Mouse (Mus musculus) neural tube, embryonic 15.5 days (tissue): ENCODE results near the gene Copa. TPM values are rescaled to one million over a fixed set of nuclear protein-coding genes. Genes with fewer than 3 reads are reported as not detected.

Source experiments
- ATAC-seq: fragments of 200-750 bp; cut with Nextera tagmentation; 2 replicates; pipeline ENCODE4 v1.8.0; 2017; ENCODE audit warnings: mild to moderate bottlenecking, moderate TSS enrichment, moderate library complexity; ENCODE audit not compliant: low FRiP score
- H3K27ac ChIP-seq: fragments of 300-500 bp; sonication (generic); replicated peaks from 2 replicates; pipeline ENCODE4 v1.5.1; 2015; ENCODE audit warnings: mild to moderate bottlenecking, inconsistent platforms
- H3K27me3 ChIP-seq: fragments of 300-500 bp; sonication (generic); replicated peaks from 2 replicates; pipeline ENCODE4 v1.6.1; 2015; ENCODE audit warnings: inconsistent platforms
- H3K36me3 ChIP-seq: fragments of 300-500 bp; sonication (generic); 2 replicates; pipeline ENCODE4 v1.6.1; 2015; ENCODE audit warnings: inconsistent platforms
- H3K4me1 ChIP-seq: fragments of 300-500 bp; sonication (generic); 2 replicates; pipeline ENCODE4 v1.6.1; 2015; ENCODE audit warnings: inconsistent platforms
- H3K4me2 ChIP-seq: fragments of 300-500 bp; sonication (generic); 2 replicates; pipeline ENCODE4 v1.6.1; 2015; ENCODE audit warnings: inconsistent platforms, mild to moderate bottlenecking, moderate library complexity
- H3K4me3 ChIP-seq: fragments of 300-500 bp; sonication (generic); replicated peaks from 2 replicates; pipeline ENCODE4 v1.5.1; 2015; ENCODE audit warnings: mild to moderate bottlenecking, inconsistent platforms
- H3K9ac ChIP-seq: fragments of 300-500 bp; sonication (generic); replicated peaks from 2 replicates; pipeline ENCODE4 v1.6.1; 2015; ENCODE audit warnings: mild to moderate bottlenecking, inconsistent platforms
- H3K9me3 ChIP-seq: fragments of 300-500 bp; sonication (generic); replicated peaks from 2 replicates; pipeline ENCODE4 v1.6.1; 2016; ENCODE audit warnings: inconsistent platforms
- WGBS: fragments of 180-500 bp; shearing (Covaris S2); methylation state at CpG from one replicate; pipeline ENCODE4 v1.1.7; 2015; ENCODE audit warnings: mixed read lengths; 5-methylcytosine and 5-hydroxymethylcytosine counted together
- polyA plus RNA-seq: library from polyadenylated mRNA; unstranded; fragments of >200 nt; fragmentation: Nextera tagmentation; extraction: Ambion mirVana; gene quantifications from 2 replicates; pipeline ENCODE4 v1.2.1, GENCODE M21; 2015

Gene Copa
- polyA plus RNA-seq, 1 experiment from 2014 or later: 174 TPM

- Histone ChIP-seq H3K9me3 (no peaks in the 10 kb centered on the region), H3K4me1 (peaks cover 28% of the 10 kb centered on the region), H3K36me3 (peaks cover 15% of the 10 kb centered on the region), H3K4me3 (peak within 1 kb of the TSS; percentile 73), H3K27me3 (no peaks in the 10 kb centered on the region), H3K9ac (peak within 1 kb of the TSS; percentile 95), H3K4me2 (peak within 1 kb of the TSS; percentile 66), H3K27ac (peak within 1 kb of the TSS; percentile 92)
- WGBS: under 1% methylated on average over 42 of the region's 42 CpGs
- peak; percentile 98 for ATAC-seq
Measured at GRCm38 (mm10) chr1:172147835-172148278, 65.5 kb downstream of the Copa start, which contains the start of gene Dcaf8. Gene Dcaf8, plus strand, starts transcription at chr1:172148084.

GRCm38 (mm10) chr1:172148279-172148954 lies 66.1 kb downstream of the Copa start:
- H3K36me3 ChIP-seq: peaks cover 20% of the 10 kb centered on the region
- WGBS: under 1% methylated on average over 40 of the region's 40 CpGs
- H3K27ac ChIP-seq: peak overlapping the region; percentile 92
- H3K9ac ChIP-seq: peak overlapping the region; percentile 95
- peaks cover 28% of the 10 kb centered on the region for H3K4me1 ChIP-seq
- peak overlapping the region; percentile 73 for H3K4me3 ChIP-seq
- H3K9me3 ChIP-seq: no peaks in the 10 kb centered on the region
- no peaks in the 10 kb centered on the region for H3K27me3 ChIP-seq
- peak overlapping the region; percentile 66 for H3K4me2 ChIP-seq
- ATAC-seq: peak; percentile 63

GRCm38 (mm10) chr1:172148955-172149815 lies 66.9 kb downstream of the Copa start:
- 17% methylated on average over 19 of the region's 19 CpGs for WGBS
- peak overlapping the region; percentile 92 for H3K27ac ChIP-seq
- ATAC-seq: no peak

GRCm38 (mm10) chr1:172154536-172154935 lies 72.2 kb downstream of the Copa start:
- Histone ChIP-seq H3K4me3 (no peak overlapping the region), H3K27ac (no peak overlapping the region), H3K9ac (no peak overlapping the region), H3K27me3 (no peaks in the 10 kb centered on the region), H3K9me3 (no peaks in the 10 kb centered on the region), H3K36me3 (peaks cover 41% of the 10 kb centered on the region), H3K4me1 (peaks cover 16% of the 10 kb centered on the region), H3K4me2 (no peak overlapping the region)
- no peak for ATAC-seq
- WGBS: 88% methylated on average over 3 of the region's 3 CpGs

More at GRCm38 (mm10) chr1:172148955-172149815, 66.9 kb downstream of the Copa start:
- H3K27me3 ChIP-seq: no peaks in the 10 kb centered on the region
- H3K4me2 ChIP-seq: peak overlapping the region; percentile 66
- H3K4me1 ChIP-seq: peaks cover 28% of the 10 kb centered on the region
- peak overlapping the region; percentile 73 for H3K4me3 ChIP-seq
- H3K9ac ChIP-seq: peak overlapping the region; percentile 95
- H3K36me3 ChIP-seq: peaks cover 28% of the 10 kb centered on the region
- H3K9me3 ChIP-seq: no peaks in the 10 kb centered on the region

GRCm38 (mm10) chr1:172155518-172155917 lies 73.2 kb downstream of the Copa start:
- Histone ChIP-seq H3K27me3 (no peaks in the 10 kb centered on the region), H3K27ac (no peak overlapping the region), H3K36me3 (peaks cover 40% of the 10 kb centered on the region), H3K4me2 (no peak overlapping the region), H3K4me1 (peaks cover 8% of the 10 kb centered on the region; the same call in 1 of the 2 replicates), H3K4me3 (no peak overlapping the region), H3K9ac (no peak overlapping the region), H3K9me3 (no peaks in the 10 kb centered on the region)
- no peak for ATAC-seq
- WGBS: 94% methylated on average over 3 of the region's 3 CpGs

GRCm38 (mm10) chr1:172159970-172160369 lies 77.6 kb downstream of the Copa start:
- H3K4me1 ChIP-seq: peaks cover 3% of the 10 kb centered on the region; the same call in 1 of the 2 replicates
- no peak overlapping the region for H3K4me2 ChIP-seq
- no peak overlapping the region for H3K9ac ChIP-seq
- no peaks in the 10 kb centered on the region for H3K27me3 ChIP-seq
- no peak overlapping the region for H3K27ac ChIP-seq
- no peak overlapping the region for H3K4me3 ChIP-seq
- 80% methylated on average over 4 of the region's 4 CpGs for WGBS
- no peak for ATAC-seq
- H3K9me3 ChIP-seq: no peaks in the 10 kb centered on the region
- peaks cover 9% of the 10 kb centered on the region for H3K36me3 ChIP-seq

- no peak for ATAC-seq
- H3K9me3 ChIP-seq: no peaks in the 10 kb centered on the region
- no peak overlapping the region for H3K4me3 ChIP-seq
- H3K36me3 ChIP-seq: peaks cover 9% of the 10 kb centered on the region
- peaks cover 3% of the 10 kb centered on the region; the same call in 1 of the 2 replicates for H3K4me1 ChIP-seq
- H3K27me3 ChIP-seq: no peaks in the 10 kb centered on the region
- no peak overlapping the region for H3K9ac ChIP-seq
- H3K27ac ChIP-seq: no peak overlapping the region
- no peak overlapping the region for H3K4me2 ChIP-seq
Measured at GRCm38 (mm10) chr1:172160508-172160907, 78.2 kb downstream of the Copa start.

GRCm38 (mm10) chr1:172162009-172162408 lies 79.7 kb downstream of the Copa start:
- Histone ChIP-seq H3K27me3 (no peaks in the 10 kb centered on the region), H3K4me1 (peaks cover 3% of the 10 kb centered on the region; the same call in 1 of the 2 replicates), H3K36me3 (peaks cover 16% of the 10 kb centered on the region), H3K4me3 (no peak overlapping the region), H3K27ac (no peak overlapping the region), H3K9ac (no peak overlapping the region), H3K9me3 (no peaks in the 10 kb centered on the region), H3K4me2 (no peak overlapping the region)
- peak; percentile 72; the same call in 1 of the 2 replicates for ATAC-seq
- 97% methylated on average over 1 of the region's 1 CpGs for WGBS

GRCm38 (mm10) chr1:172162959-172163358 lies 80.6 kb downstream of the Copa start:
- no peak overlapping the region for H3K9ac ChIP-seq
- no peak overlapping the region for H3K4me3 ChIP-seq
- H3K27ac ChIP-seq: no peak overlapping the region
- no peak for ATAC-seq
- no peak overlapping the region for H3K4me2 ChIP-seq
- H3K4me1 ChIP-seq: peaks cover 3% of the 10 kb centered on the region; the same call in 1 of the 2 replicates
- 80% methylated on average over 6 of the region's 6 CpGs for WGBS
- peaks cover 22% of the 10 kb centered on the region for H3K36me3 ChIP-seq
- no peaks in the 10 kb centered on the region for H3K27me3 ChIP-seq
- no peaks in the 10 kb centered on the region for H3K9me3 ChIP-seq

GRCm38 (mm10) chr1:172167911-172168310 lies 85.6 kb downstream of the Copa start:
- H3K36me3 ChIP-seq: peaks cover 52% of the 10 kb centered on the region

GRCm38 (mm10) chr1:172169809-172170208 lies 87.5 kb downstream of the Copa start:
- Histone ChIP-seq H3K27ac (no peak overlapping the region), H3K4me2 (no peak overlapping the region), H3K4me3 (no peak overlapping the region), H3K36me3 (peaks cover 70% of the 10 kb centered on the region), H3K27me3 (no peaks in the 10 kb centered on the region), H3K9ac (no peak overlapping the region), H3K9me3 (no peaks in the 10 kb centered on the region), H3K4me1 (peaks cover 3% of the 10 kb centered on the region; the same call in 1 of the 2 replicates)
- no peak for ATAC-seq
- WGBS: 97% methylated on average over 5 of the region's 5 CpGs

More at GRCm38 (mm10) chr1:172167911-172168310, 85.6 kb downstream of the Copa start:
- WGBS: 64% methylated on average over 5 of the region's 5 CpGs
- H3K9ac ChIP-seq: no peak overlapping the region
- H3K4me2 ChIP-seq: no peak overlapping the region
- H3K9me3 ChIP-seq: no peaks in the 10 kb centered on the region
- ATAC-seq: no peak
- no peak overlapping the region for H3K4me3 ChIP-seq
- H3K4me1 ChIP-seq: peaks cover 4% of the 10 kb centered on the region; the same call in 1 of the 2 replicates
- no peak overlapping the region for H3K27ac ChIP-seq
- H3K27me3 ChIP-seq: no peaks in the 10 kb centered on the region
